Mouse (Mus musculus): Measurements from ENCODE around the gene Wwox. TPM values are rescaled to one million over a fixed set of nuclear protein-coding genes. Genes with fewer than 3 reads are reported as not detected.

The Wwox gene
- total and polyA plus RNA-seq, 3 experiments: 7.6 to 61.8 (median 12.2) TPM

DNA sequence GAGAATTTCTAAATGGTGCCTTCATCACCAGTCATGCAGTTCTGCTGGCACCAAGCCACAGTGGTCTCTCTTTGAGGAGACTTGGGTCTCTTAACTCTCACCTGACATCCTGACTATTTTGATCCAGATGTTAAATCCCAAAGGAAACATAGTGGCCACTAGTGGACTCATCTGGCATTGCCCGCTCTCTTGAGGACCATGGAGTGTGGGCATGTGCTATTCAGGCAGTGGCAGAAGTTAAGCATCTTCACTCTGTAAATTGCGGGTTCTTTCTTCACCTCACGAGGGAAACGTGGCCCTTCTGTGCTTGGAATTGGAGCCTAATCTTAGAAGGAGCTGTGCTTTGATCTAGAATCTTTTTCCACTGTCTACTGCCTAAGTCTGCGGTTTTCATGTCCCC lies 956.4 kb downstream of the Wwox start:
- Histone ChIP-seq H3K9me3 (replicated peaks; ENCODE audit: insufficient read depth, low read length) (no peaks in the 10 kb centered on the region), H3K4me1 (ENCODE audit: control insufficient read depth in 1 of 2, insufficient read depth in 2 of 2, low read length in 2 of 2) (no peaks in the 10 kb centered on the region), H3K9ac (ENCODE audit: control insufficient read depth, low read depth, low read length, poor library complexity, severe bottlenecking) (no peak overlapping the region), H3K27ac (ENCODE audit: control insufficient read depth, low read depth, low read length) (no peak overlapping the region), H3K79me2 (ENCODE audit: control insufficient read depth, insufficient read depth, low read length, poor library complexity) (no peaks in the 10 kb centered on the region), H3K36me3 (ENCODE audit: control insufficient read depth in 1 of 2, insufficient read depth in 2 of 2, low read length in 2 of 2) (no peaks in the 10 kb centered on the region), H3K27me3 (ENCODE audit: control insufficient read depth in 1 of 2, insufficient read depth in 2 of 2, low read length in 2 of 2) (no peaks in the 10 kb centered on the region), H3K4me3 (ENCODE audit: control insufficient read depth in 1 of 2, insufficient read depth in 1 of 2, low read depth in 2 of 2, low read length in 2 of 2) (no peak overlapping the region)
- no peak for TF ChIP-seq E2F4 (IDR thresholded peaks at IDR 0.05; ENCODE audit: borderline replicate concordance, low read depth, low read length)
- TF ChIP-seq KAT2A (conservative IDR thresholded peaks at IDR 0.05; ENCODE audit: low read depth, low read length): no peak
- no peak for TF ChIP-seq ZNF384 (IDR thresholded peaks at IDR 0.05; ENCODE audit: low read depth, low read length)
- no peak for TF ChIP-seq USF2 (IDR thresholded peaks at IDR 0.05; ENCODE audit: borderline replicate concordance in 1 of 2, insufficient read depth in 1 of 2, low read depth in 1 of 2, low read length in 2 of 2)
- no peak for TF ChIP-seq MAFK (IDR thresholded peaks at IDR 0.05; ENCODE audit: borderline replicate concordance, low read depth, low read length)
- TF ChIP-seq UBTF (IDR thresholded peaks at IDR 0.05; ENCODE audit: borderline replicate concordance, insufficient read depth, low read depth, low read length): no peak
- TF ChIP-seq HCFC1 (IDR thresholded peaks at IDR 0.05; ENCODE audit: low read depth, low read length): no peak
- no peak for TF ChIP-seq RCOR1 (IDR thresholded peaks at IDR 0.05; ENCODE audit: low read depth, low read length)
- no peak for TF ChIP-seq RAD21 (IDR thresholded peaks at IDR 0.05; ENCODE audit: low read depth, low read length)
- no peak for TF ChIP-seq CHD2 (IDR thresholded peaks at IDR 0.05; ENCODE audit: low read length)
- no peak for DNase-seq (ENCODE audit: low read depth, low spot score)

DNA sequence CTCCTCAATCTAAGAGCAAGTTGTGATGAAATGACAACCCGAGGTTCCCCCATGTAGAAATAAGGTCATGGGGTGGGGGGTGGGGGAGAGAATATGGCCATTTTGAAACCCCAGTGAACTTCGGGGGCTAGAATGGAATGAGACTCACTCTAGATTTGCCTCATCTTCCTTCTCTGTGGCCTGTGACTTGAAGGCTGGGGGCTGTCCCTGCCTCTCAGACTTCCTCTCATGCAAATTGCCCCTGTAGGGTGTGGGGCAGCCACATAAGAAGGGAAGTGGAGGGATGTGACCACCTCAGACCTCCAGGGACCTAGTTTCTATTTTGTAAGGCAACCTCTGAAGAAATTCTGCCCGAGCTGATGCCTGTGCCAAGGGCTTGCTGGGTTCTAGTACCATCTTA lies 958.5 kb downstream of the Wwox start:
- no peaks in the 10 kb centered on the region for H3K9me3 ChIP-seq (replicated peaks; ENCODE audit: insufficient read depth, low read length)
- no peaks in the 10 kb centered on the region for H3K27me3 ChIP-seq (ENCODE audit: control insufficient read depth in 1 of 2, insufficient read depth in 2 of 2, low read length in 2 of 2)

More for the DNA sequence above, 958.5 kb downstream of the Wwox start:
- Histone ChIP-seq H3K4me1 (ENCODE audit: control insufficient read depth in 1 of 2, insufficient read depth in 2 of 2, low read length in 2 of 2) (no peaks in the 10 kb centered on the region), H3K27ac (ENCODE audit: control insufficient read depth, low read depth, low read length) (no peak overlapping the region), H3K4me3 (ENCODE audit: control insufficient read depth in 1 of 2, insufficient read depth in 1 of 2, low read depth in 2 of 2, low read length in 2 of 2) (no peak overlapping the region), H3K79me2 (ENCODE audit: control insufficient read depth, insufficient read depth, low read length, poor library complexity) (no peaks in the 10 kb centered on the region), H3K36me3 (ENCODE audit: control insufficient read depth in 1 of 2, insufficient read depth in 2 of 2, low read length in 2 of 2) (no peaks in the 10 kb centered on the region), H3K9ac (ENCODE audit: control insufficient read depth, low read depth, low read length, poor library complexity, severe bottlenecking) (no peak overlapping the region)
- no peak for DNase-seq (ENCODE audit: low read depth, low spot score)
- TF ChIP-seq USF1 (IDR thresholded peaks at IDR 0.05; ENCODE audit: low read depth, low read length) (no peak), RCOR1 (IDR thresholded peaks at IDR 0.05; ENCODE audit: low read depth, low read length) (no peak), MEF2A (IDR thresholded peaks at IDR 0.05; ENCODE audit: extremely low read depth, insufficient replicate concordance, low read depth, low read length, poor library complexity, severe bottlenecking) (no peak), MAZ (IDR thresholded peaks at IDR 0.05; ENCODE audit: low read depth, low read length) (no peak), ZNF384 (IDR thresholded peaks at IDR 0.05; ENCODE audit: low read depth, low read length) (no peak), HCFC1 (IDR thresholded peaks at IDR 0.05; ENCODE audit: low read depth, low read length) (no peak), MYB (IDR thresholded peaks at IDR 0.05; ENCODE audit: low read depth, low read length) (no peak), CTCF (IDR thresholded peaks at IDR 0.05 in 2 of 3, conservative IDR thresholded peaks at IDR 0.05 in 1 of 3; ENCODE audit: control insufficient read depth in 1 of 3, insufficient read depth in 1 of 3, low read depth in 2 of 3, low read length in 3 of 3, poor library complexity in 1 of 3, severe bottlenecking in 1 of 3) (no peak), BHLHE40 (IDR thresholded peaks at IDR 0.05; ENCODE audit: borderline replicate concordance, low read depth, low read length) (no peak), MAX (IDR thresholded peaks at IDR 0.05; ENCODE audit: low read length) (no peak), ZC3H11A (IDR thresholded peaks at IDR 0.05; ENCODE audit: low read depth, low read length) (no peak), JUND (IDR thresholded peaks at IDR 0.05; ENCODE audit: low read depth, low read length) (no peak), SIN3A (IDR thresholded peaks at IDR 0.05; ENCODE audit: low read length) (no peak), POLR2AphosphoS2 (IDR thresholded peaks at IDR 0.05; ENCODE audit: low read length) (no peak), MXI1 (IDR thresholded peaks at IDR 0.05; ENCODE audit: low read depth, low read length) (no peak), NELFE (IDR thresholded peaks at IDR 0.05; ENCODE audit: low read depth, low read length) (no peak), ZKSCAN1 (IDR thresholded peaks at IDR 0.05; ENCODE audit: low read depth, low read length) (no peak), NRF1 (IDR thresholded peaks at IDR 0.05; ENCODE audit: insufficient read depth, low read depth, low read length, poor library complexity, severe bottlenecking) (no peak), RAD21 (IDR thresholded peaks at IDR 0.05; ENCODE audit: low read depth, low read length) (no peak)
